Mouse (Mus musculus): ENCODE data around the gene Ccdc175. TPM values are rescaled to one million over a fixed set of nuclear protein-coding genes. Genes with fewer than 3 reads are reported as not detected.

Gene Ccdc175
- polyA plus RNA-seq, 1 experiment from 2014 or later: not detected

DNA sequence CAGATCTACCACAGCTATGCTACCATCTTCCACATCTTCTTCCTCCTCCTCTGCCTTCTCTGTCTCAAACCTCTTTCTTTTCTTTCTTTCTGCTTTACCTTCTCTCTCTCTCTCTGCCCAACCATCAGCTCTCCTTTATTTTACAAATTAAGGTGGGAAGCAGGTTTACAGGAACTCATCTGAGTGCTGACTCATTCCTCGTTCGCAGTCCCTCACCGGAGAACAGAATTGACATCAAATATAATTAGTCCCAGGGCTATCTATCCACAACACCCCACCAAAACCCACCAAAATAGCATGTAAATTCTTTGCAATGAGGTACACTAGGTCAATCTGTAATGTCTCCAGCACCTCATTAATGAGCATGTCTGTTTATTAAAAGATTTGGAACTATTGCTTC lies 102.9 kb downstream of the Ccdc175 start:
- H3K36me3 ChIP-seq (replicated peaks; ENCODE audit: control insufficient read depth, insufficient read depth, low read depth, low read length): no peaks in the 10 kb centered on the region
- H3K4me3 ChIP-seq (ENCODE audit: low read depth, low read length): no peak overlapping the region
- no peak overlapping the region for H3K27ac ChIP-seq (replicated peaks; ENCODE audit: low read depth, low read length)
- no peak for DNase-seq (ENCODE audit: low spot score)
- H3K27me3 ChIP-seq (ENCODE audit: control insufficient read depth, insufficient read depth, low read length): no peaks in the 10 kb centered on the region
- no peak overlapping the region for H3K9ac ChIP-seq (replicated peaks; ENCODE audit: low read length)
- H3K9me3 ChIP-seq (replicated peaks; ENCODE audit: control insufficient read depth, low read length): no peaks in the 10 kb centered on the region
- ATAC-seq (replicated peaks; ENCODE audit: insufficient number of reproducible peaks, low FRiP score, low TSS enrichment, low read depth): no peak
- WGBS: 65% methylated on average over 3 of the region's 3 CpGs
- no peaks in the 10 kb centered on the region for H3K4me1 ChIP-seq (ENCODE audit: control insufficient read depth, insufficient read depth, low read length)
- H3K4me2 ChIP-seq (ENCODE audit: low read depth, low read length): no peak overlapping the region

DNA sequence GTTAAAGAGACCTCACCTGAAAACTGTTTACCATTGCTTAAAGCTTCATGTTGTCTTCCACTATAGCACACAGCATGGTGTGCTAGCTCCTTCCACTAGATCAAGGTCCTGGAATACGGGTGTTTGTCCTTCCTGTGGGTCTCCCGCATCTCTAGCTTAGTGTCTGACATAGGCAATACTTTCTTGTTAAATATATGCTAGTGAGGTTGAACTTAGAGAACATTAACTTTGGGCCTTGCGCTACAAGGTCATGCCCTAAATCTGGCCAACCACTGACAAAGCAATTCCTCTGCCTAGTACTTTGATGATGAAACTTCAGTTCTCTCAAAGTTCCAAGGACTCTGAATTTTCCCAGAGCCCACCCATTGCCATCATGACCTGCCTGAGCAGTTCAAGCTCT lies 106.6 kb downstream of the Ccdc175 start:
- H3K27ac ChIP-seq (replicated peaks; ENCODE audit: low read depth, low read length): no peak overlapping the region
- H3K4me1 ChIP-seq (ENCODE audit: control insufficient read depth, insufficient read depth, low read length): no peaks in the 10 kb centered on the region
- no peaks in the 10 kb centered on the region for H3K9me3 ChIP-seq (replicated peaks; ENCODE audit: control insufficient read depth, low read length)
- no peaks in the 10 kb centered on the region for H3K36me3 ChIP-seq (replicated peaks; ENCODE audit: control insufficient read depth, insufficient read depth, low read depth, low read length)
- DNase-seq (ENCODE audit: low spot score) (no peak), ATAC-seq (replicated peaks; ENCODE audit: insufficient number of reproducible peaks, low FRiP score, low TSS enrichment, low read depth) (no peak)
- no peak overlapping the region for H3K9ac ChIP-seq (replicated peaks; ENCODE audit: low read length)
- H3K4me3 ChIP-seq (ENCODE audit: low read depth, low read length): no peak overlapping the region
- WGBS: 92% methylated on average over 3 of the region's 3 CpGs
- no peak overlapping the region for H3K4me2 ChIP-seq (ENCODE audit: low read depth, low read length)
- no peaks in the 10 kb centered on the region for H3K27me3 ChIP-seq (ENCODE audit: control insufficient read depth, insufficient read depth, low read length)

DNA sequence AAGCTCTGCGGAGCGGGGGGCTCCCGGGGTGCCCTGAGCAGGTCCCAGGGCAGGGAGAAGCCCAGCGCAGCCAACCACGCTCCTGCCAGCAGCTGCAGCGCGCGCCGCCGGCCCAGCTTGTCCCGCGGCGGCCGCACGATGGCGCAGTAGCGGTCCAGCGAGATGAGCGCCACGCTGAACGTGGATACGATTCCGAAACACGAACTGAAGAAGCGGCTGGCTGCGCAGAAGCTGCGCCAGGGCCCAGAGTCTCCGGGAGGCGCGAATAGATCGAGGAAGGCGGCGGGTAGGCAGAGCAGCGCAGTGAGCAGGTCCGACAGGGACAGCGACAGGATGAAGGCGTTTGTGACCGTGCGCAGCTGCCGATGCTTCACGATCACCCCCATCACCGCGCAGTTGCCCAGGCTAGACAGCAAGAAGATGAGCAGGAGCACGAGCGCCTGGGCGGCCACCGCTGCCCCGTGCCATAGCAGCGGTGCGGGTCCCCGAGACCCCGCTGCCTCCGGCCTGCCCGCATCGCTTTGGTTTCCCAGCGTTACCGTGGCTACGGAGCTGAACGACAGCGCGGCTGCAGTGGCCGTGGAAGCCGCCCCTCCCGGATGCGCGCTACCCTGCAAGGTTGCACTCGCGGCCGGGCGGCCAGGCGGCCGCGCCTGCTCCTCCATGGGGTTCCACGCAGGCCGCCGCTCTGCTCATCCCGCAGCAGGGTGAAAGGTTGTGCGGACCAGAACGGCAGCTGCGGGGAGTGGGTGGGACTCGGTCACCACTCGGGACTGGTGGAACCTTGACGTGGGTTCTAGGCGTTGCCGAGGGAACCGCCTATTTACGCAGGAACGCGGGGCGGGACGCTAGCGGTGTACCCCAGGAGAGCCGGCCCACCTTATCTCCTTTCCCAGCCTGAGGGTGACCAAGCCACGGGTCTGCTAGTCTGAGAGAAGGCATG lies 114.2 kb downstream of the Ccdc175 start, which contains the start of gene Gpr135:
Gene Gpr135 (minus strand): TSS at position 799 of the 943 bp plus-strand sequence.
- Histone ChIP-seq H3K27ac (replicated peaks; ENCODE audit: low read depth, low read length) (no peak within 1 kb of the TSS), H3K9ac (replicated peaks; ENCODE audit: low read length) (peak within 1 kb of the TSS; percentile 69), H3K4me3 (ENCODE audit: low read depth, low read length) (peak within 1 kb of the TSS; percentile 65), H3K9me3 (replicated peaks; ENCODE audit: control insufficient read depth, low read length) (no peaks in the 10 kb centered on the region), H3K4me2 (ENCODE audit: low read depth, low read length) (peak within 1 kb of the TSS; percentile 99), H3K36me3 (replicated peaks; ENCODE audit: control insufficient read depth, insufficient read depth, low read depth, low read length) (no peaks in the 10 kb centered on the region), H3K4me1 (ENCODE audit: control insufficient read depth, insufficient read depth, low read length) (no peaks in the 10 kb centered on the region), H3K27me3 (ENCODE audit: control insufficient read depth, insufficient read depth, low read length) (peaks cover 9% of the 10 kb centered on the region)
- WGBS: under 1% methylated on average over 93 of the region's 94 CpGs
- peak; percentile 89 for DNase-seq (ENCODE audit: low spot score)
- ATAC-seq (replicated peaks; ENCODE audit: insufficient number of reproducible peaks, low FRiP score, low TSS enrichment, low read depth): peak; percentile 88

DNA sequence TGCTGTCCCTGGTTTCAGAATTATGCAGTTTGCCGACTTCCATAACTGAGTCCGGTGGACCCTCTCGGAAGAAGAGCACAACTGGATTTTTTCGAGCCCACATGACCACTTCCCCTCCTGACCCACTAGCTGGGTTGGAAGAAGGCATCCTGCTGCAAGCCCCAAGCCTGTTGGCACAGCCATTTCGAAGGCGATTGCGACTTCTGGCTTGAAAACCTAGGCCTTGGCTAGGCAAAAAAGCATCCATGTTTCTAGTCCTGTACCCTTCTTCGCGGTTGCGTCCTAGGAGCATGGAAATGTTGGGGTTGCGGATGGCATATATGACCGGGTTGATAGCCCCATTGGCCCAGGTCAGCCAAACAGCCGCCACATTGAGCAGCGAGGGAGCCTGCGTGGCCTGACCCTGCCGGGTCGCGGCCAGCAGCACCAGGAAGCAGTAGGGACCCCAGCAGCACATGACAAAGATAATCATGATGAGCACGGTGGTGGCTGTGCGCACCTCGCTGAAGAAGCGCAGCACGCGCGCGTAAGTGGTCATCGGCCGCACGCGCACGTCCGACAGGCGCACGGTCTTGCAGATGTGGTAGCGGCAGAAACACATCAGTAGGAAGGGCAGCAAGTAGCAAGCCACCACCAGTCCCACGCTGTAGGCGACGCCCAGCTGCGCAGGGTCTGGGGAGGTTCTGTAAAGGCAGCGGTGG lies 115.1 kb downstream of the Ccdc175 start:
- no peaks in the 10 kb centered on the region for H3K9me3 ChIP-seq (replicated peaks; ENCODE audit: control insufficient read depth, low read length)
- peak overlapping the region; percentile 65 for H3K4me3 ChIP-seq (ENCODE audit: low read depth, low read length)
- H3K4me2 ChIP-seq (ENCODE audit: low read depth, low read length): peak overlapping the region; percentile 99
- peaks cover 9% of the 10 kb centered on the region for H3K27me3 ChIP-seq (ENCODE audit: control insufficient read depth, insufficient read depth, low read length)
- peak overlapping the region; percentile 69 for H3K9ac ChIP-seq (replicated peaks; ENCODE audit: low read length)
- no peak overlapping the region for H3K27ac ChIP-seq (replicated peaks; ENCODE audit: low read depth, low read length)
- no peaks in the 10 kb centered on the region for H3K36me3 ChIP-seq (replicated peaks; ENCODE audit: control insufficient read depth, insufficient read depth, low read depth, low read length)
- ATAC-seq (replicated peaks; ENCODE audit: insufficient number of reproducible peaks, low FRiP score, low TSS enrichment, low read depth): peak; percentile 32; the same call in 1 of the 2 replicates
- 3% methylated on average over 40 of the region's 40 CpGs for WGBS
- DNase-seq (ENCODE audit: low spot score): no peak
- no peaks in the 10 kb centered on the region for H3K4me1 ChIP-seq (ENCODE audit: control insufficient read depth, insufficient read depth, low read length)

DNA sequence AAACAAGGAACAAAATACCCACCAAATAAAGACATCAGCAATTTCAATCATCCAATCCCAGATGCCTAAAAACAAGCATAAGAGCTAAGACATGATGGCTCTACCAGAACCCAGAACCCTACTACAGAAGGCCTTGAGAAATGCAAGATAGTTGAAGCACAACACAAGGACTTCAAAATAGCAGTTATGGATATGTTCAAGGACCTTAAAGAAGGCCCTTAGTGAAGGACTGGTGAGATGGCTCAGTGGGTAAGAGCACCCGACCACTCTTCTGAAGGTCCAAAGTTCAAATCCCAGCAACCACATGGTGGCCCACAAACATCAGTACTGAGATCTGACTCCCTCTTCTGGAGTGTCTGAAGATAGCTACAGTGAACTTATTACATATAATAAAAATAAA lies 127.0 kb downstream of the Ccdc175 start:
- DNase-seq (ENCODE audit: low spot score) (no peak), ATAC-seq (replicated peaks; ENCODE audit: insufficient number of reproducible peaks, low FRiP score, low TSS enrichment, low read depth) (no peak)
- H3K4me1 ChIP-seq (ENCODE audit: control insufficient read depth, insufficient read depth, low read length): no peaks in the 10 kb centered on the region

DNA sequence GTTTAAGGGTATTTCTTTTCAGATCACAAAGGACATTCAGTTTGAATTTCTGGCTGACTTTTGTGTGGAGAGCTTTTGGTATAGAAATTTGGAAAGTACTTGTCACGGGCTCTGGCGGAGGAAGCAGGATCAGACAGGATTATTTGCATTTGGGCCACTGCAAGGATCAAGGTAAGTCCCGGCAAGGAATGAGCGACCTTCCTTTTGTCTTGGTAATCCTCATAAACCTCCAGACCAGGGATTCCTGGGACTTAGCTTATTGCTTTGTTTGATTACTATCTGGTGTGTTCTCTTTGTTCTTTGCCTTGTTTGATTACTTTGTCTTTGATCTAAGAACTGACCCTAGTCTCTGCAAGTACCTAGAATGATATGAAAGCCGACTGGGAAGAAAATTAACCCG lies 131.0 kb downstream of the Ccdc175 start:
- WGBS: 37% methylated on average over 6 of the region's 6 CpGs
- Histone ChIP-seq H3K4me1 (ENCODE audit: control insufficient read depth, insufficient read depth, low read length) (no peaks in the 10 kb centered on the region), H3K4me2 (ENCODE audit: low read depth, low read length) (no peak overlapping the region)

More for the DNA sequence above, 127.0 kb downstream of the Ccdc175 start:
- H3K4me2 ChIP-seq (ENCODE audit: low read depth, low read length): no peak overlapping the region
- no peak overlapping the region for H3K9ac ChIP-seq (replicated peaks; ENCODE audit: low read length)
- H3K4me3 ChIP-seq (ENCODE audit: low read depth, low read length): no peak overlapping the region
- H3K27ac ChIP-seq (replicated peaks; ENCODE audit: low read depth, low read length): no peak overlapping the region
- no peaks in the 10 kb centered on the region for H3K9me3 ChIP-seq (replicated peaks; ENCODE audit: control insufficient read depth, low read length)
- H3K36me3 ChIP-seq (replicated peaks; ENCODE audit: control insufficient read depth, insufficient read depth, low read depth, low read length): no peaks in the 10 kb centered on the region
- H3K27me3 ChIP-seq (ENCODE audit: control insufficient read depth, insufficient read depth, low read length): no peaks in the 10 kb centered on the region
- 95% methylated on average over 1 of the region's 1 CpGs for WGBS

DNA sequence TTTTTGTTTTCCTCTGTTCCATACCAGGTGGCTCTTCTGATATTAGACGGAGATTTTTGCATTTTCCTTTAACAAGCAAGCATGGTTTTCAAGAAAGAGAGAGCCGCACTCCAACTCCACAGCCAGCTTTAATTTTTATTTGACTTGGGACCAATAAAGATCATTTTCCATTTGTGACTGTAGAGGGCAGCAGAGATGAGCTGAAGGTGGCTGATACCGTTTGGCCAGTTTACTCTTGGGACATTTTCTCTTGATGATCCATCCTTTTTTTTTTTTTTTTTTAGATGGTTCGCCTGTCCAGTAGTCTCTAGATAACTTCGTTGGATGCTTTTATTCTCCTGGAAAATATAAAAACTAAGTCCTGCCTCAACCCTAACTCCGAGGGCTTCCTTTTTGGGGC lies 131.5 kb downstream of the Ccdc175 start:
- Histone ChIP-seq H3K36me3 (replicated peaks; ENCODE audit: control insufficient read depth, insufficient read depth, low read depth, low read length) (no peaks in the 10 kb centered on the region), H3K4me1 (ENCODE audit: control insufficient read depth, insufficient read depth, low read length) (no peaks in the 10 kb centered on the region), H3K27ac (replicated peaks; ENCODE audit: low read depth, low read length) (no peak overlapping the region), H3K4me3 (ENCODE audit: low read depth, low read length) (no peak overlapping the region), H3K27me3 (ENCODE audit: control insufficient read depth, insufficient read depth, low read length) (no peaks in the 10 kb centered on the region), H3K4me2 (ENCODE audit: low read depth, low read length) (no peak overlapping the region), H3K9me3 (replicated peaks; ENCODE audit: control insufficient read depth, low read length) (no peaks in the 10 kb centered on the region), H3K9ac (replicated peaks; ENCODE audit: low read length) (no peak overlapping the region)
- 43% methylated on average over 6 of the region's 6 CpGs for WGBS
- ATAC-seq (replicated peaks; ENCODE audit: insufficient number of reproducible peaks, low FRiP score, low TSS enrichment, low read depth) (no peak), DNase-seq (ENCODE audit: low spot score) (peak; percentile 56)

More for the DNA sequence above, 131.0 kb downstream of the Ccdc175 start:
- DNase-seq (ENCODE audit: low spot score) (no peak), ATAC-seq (replicated peaks; ENCODE audit: insufficient number of reproducible peaks, low FRiP score, low TSS enrichment, low read depth) (no peak)
- no peaks in the 10 kb centered on the region for H3K27me3 ChIP-seq (ENCODE audit: control insufficient read depth, insufficient read depth, low read length)
- H3K27ac ChIP-seq (replicated peaks; ENCODE audit: low read depth, low read length): no peak overlapping the region
- no peaks in the 10 kb centered on the region for H3K9me3 ChIP-seq (replicated peaks; ENCODE audit: control insufficient read depth, low read length)
- H3K36me3 ChIP-seq (replicated peaks; ENCODE audit: control insufficient read depth, insufficient read depth, low read depth, low read length): no peaks in the 10 kb centered on the region
- H3K4me3 ChIP-seq (ENCODE audit: low read depth, low read length): no peak overlapping the region
- no peak overlapping the region for H3K9ac ChIP-seq (replicated peaks; ENCODE audit: low read length)

DNA sequence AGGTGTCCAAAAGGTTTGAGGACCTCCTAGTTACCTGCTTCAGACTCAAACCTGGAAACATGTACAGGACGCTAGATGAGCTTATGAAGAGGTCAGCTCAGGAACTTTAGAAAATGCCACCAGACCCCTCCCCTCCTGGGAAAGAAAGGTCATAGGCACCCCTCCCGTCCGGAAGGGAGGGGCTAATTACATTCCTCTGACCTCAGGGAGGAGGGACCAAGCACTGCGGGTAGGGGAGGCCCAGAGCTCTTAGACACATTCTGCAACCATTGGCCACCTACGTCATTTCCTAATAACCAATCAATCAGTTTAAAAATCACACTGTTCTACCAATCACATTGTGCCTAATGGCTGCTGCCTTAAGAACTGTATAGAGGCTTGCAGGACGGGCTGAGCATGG lies 132.3 kb downstream of the Ccdc175 start:
- H3K4me3 ChIP-seq (ENCODE audit: low read depth, low read length): no peak overlapping the region
- DNase-seq (ENCODE audit: low spot score): no peak
- H3K27me3 ChIP-seq (ENCODE audit: control insufficient read depth, insufficient read depth, low read length): no peaks in the 10 kb centered on the region
- H3K27ac ChIP-seq (replicated peaks; ENCODE audit: low read depth, low read length): no peak overlapping the region
- H3K9ac ChIP-seq (replicated peaks; ENCODE audit: low read length): no peak overlapping the region
- no peaks in the 10 kb centered on the region for H3K4me1 ChIP-seq (ENCODE audit: control insufficient read depth, insufficient read depth, low read length)
- WGBS: 75% methylated on average over 6 of the region's 6 CpGs
- H3K9me3 ChIP-seq (replicated peaks; ENCODE audit: control insufficient read depth, low read length): no peaks in the 10 kb centered on the region
- no peaks in the 10 kb centered on the region for H3K36me3 ChIP-seq (replicated peaks; ENCODE audit: control insufficient read depth, insufficient read depth, low read depth, low read length)
- ATAC-seq (replicated peaks; ENCODE audit: insufficient number of reproducible peaks, low FRiP score, low TSS enrichment, low read depth): no peak
- H3K4me2 ChIP-seq (ENCODE audit: low read depth, low read length): no peak overlapping the region

Measured in embryonic facial prominence, embryonic 11.5 days (tissue).